Mouse (Mus musculus): ENCODE data around the gene Gm10192.
"Not testable (repeated sequence)": the region's sequence is repeated elsewhere in the genome, so short reads cannot be mapped to it uniquely, and the experiment has no call there.

Gm10192 gene

DNA sequence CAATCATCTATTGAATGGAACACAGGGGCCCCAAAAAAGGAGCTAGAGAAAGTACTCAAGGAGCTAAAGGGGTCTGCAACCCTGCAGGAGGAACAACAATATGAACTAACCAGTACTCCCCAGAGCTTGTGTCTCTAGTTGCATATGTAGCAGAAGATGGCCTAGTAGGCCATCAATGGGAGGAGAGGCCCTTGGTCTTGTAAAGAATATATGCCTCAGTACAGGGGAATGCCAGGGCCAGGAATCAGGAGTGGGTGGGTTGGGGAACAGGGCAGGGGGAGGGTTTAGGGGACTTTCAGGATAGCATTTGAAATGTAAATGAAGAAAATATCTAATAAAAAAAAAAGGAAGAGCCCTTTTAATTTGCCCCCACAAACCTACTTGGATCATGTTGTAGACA lies at the start of gene Gm10192:
TSS of gene Gm10192 (minus strand) at position 101 of the 400 bp plus-strand sequence.
- not testable (repeated sequence) for DNase-seq (ENCODE audit: low read depth)

GRCm38 (mm10) chr4:97230411-97231104 lies 47.6 kb upstream of the Gm10192 start:
- no peak for DNase-seq (ENCODE audit: low read depth)

DNA sequence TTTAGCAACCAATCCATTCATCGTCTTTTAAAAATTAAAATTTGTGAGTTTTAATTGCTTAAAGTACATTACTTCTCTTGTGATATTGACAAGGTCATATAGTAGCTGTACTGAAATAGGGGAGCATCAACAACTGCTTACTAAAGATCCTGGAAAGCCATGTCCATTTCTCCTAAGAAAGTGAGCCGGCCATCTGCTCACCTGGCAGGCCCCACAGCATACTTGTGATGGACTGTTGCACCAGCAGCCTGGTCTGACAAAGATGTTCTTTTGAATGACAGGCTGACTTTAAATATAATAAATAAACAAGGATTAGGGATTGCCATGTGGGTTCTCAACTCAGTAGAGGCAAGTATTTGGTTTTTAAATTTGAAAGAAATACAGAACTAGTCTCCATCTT lies 36.7 kb upstream of the Gm10192 start:
- no peak for DNase-seq (ENCODE audit: low read depth)

DNA sequence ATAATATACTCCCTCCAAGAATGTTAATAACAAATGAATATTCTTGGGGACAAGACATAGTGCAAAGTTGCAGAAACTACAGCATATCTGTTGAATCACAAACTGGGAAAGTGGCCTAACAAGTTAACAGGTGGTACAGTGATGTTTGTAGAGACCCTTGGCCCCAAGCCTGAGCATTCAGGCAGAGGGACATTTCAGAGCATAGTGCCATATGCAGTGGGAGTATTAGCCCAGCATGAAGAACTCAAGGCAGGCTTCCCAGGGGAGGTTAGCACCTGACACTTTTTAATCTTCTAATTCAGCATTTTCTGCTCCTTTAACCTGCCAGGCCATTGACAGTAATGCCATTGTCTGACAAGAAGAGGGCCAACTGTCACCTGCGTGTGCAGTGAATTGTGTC lies 34.9 kb upstream of the Gm10192 start:
- no peak for DNase-seq (ENCODE audit: low read depth)

- DNase-seq (ENCODE audit: low read depth): no peak
Measured at GRCm38 (mm10) chr4:97212514-97212913, 29.5 kb upstream of the Gm10192 start.

DNA sequence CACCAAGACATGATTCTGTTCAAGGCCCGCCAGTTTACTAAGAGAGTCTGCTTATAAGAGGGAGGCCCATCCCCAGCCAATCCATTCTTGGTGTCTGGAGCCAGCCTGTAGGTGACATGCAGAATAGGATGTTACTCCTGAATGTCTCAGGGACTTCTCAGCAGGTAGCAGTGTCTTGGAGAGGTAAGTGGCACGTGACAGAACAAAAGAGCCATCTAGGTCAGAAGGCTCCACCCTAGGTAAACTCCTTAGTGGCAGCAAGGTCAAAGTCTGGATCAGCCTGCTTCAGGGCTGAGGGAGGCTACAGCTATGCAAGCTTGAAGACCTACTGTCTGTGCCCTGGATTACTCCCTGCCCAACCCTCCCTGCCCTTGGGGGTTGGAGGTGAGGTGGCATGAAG lies 20.0 kb upstream of the Gm10192 start:
- not testable (repeated sequence) for DNase-seq (ENCODE audit: low read depth)

DNA sequence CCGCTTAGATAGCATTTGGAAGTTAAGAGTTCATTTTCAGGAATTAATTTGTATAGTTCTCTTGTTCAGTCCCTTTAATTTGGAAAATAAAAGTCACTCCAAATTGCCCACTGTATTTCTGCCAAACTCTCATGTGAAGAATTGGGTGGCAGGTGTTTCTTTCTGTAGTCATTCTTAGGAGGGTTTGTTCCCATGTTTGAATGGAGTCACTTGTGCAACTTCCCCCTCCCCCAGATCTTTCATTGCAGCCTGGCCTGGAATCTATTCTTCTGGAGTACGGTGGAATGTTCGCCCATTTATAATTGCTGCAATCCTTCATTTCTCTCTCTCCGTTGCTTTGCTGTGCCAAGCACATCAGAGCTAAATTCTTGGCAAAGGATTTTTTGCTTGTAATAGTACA lies 10.2 kb upstream of the Gm10192 start:
- no peak for DNase-seq (ENCODE audit: low read depth)

DNA sequence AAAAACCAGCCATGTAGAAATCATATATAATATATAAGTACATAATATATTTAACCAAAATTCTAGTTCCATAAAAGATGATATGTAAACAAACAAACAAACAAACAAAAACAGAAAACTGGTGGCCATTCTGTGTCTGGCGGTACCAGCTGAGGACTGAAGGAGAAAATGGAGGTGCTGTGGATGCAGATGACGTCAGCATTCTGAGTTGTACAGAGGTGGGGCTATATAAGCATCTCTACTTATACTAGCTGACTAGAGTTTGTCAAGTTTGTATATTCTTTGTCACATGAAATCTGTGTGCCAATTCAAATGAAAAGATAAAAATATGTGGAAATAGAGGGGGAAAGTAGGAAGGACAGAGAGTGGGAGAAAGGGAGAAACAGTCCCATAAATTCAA lies 9.6 kb upstream of the Gm10192 start:
- no peak for DNase-seq (ENCODE audit: low read depth)

DNA sequence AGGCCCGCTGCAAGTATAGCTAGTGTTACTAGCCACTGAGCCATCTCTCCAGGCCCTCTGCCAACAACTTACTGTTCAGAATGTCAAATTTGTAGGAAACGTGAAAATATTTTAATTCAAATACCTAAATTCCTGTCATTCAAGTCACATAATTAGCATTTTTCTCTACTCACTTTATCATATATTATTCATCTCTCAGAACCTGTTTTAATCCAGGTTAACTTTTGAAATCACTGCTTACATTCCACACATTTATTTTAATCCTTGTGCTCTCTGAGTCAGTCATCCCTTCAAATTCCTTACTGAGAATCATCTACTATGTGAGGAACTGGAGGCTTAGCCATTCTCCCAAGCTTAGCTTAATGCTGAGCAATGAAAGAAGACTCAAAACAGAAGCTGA lies 2.6 kb downstream of the Gm10192 start:
- no peak for DNase-seq (ENCODE audit: low read depth)

DNA sequence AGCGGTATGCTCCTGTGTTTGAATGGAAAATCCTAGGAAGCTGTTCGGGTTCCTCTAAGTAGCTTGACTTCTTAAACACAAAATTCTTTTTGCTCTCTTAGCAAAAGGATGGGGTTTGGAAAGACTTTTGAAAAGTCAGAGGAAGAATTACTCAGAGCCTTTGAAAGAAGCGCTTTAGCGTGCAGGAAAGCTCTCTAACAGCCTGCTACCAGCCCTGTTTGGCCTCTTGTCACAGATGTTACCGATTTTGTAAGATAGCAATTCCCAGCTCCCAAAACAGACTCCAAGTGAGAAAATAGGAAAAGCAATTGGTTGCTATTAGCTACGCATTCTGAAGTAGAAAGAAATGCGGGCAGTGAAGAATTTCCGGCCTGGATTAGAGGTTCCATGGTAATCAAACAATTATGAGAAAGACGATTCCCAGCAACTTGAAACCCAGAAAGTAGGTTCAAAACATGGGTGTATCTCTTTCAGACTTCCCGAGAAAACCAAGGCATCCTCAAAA lies 26.1 kb downstream of the Gm10192 start:
- no peak for DNase-seq (ENCODE audit: low read depth)

DNA sequence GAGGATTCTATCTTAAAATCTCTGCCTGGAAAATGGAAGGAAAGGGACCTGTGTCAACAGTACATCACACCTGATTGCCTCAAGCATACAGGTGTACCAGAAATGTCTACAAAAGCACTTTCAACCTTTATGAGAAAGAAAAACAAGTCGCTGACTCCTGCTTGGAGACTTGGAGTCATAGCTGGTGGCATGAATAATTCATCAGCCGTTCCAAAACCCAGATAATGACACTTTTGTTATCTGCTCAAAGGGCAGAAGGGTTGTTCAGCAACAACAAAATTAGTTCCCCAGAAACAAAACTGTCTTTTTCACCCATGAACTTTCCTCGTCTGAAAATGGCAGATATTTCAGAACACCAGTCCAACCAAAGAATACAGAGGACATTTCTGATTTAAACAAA lies 26.9 kb downstream of the Gm10192 start:
- DNase-seq (ENCODE audit: low read depth): no peak

DNA sequence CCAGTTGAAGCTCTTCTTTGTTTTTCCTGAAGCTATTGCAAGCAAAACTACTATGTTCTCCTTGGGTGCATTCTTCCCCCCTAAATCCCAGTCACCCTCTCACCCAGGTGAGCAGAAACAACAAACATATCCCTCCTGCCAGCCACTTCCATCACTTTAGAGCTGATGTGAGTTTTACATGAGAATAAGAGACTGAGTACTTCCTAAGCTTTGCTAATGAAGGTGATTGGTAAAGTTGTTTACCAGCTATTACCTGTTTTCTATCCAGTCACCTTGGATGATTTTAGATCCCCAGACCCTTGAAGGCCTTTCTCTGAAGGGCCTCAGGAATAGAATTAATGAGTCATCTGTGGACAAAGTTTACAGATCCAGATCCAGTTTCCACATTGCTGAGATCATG lies 29.4 kb downstream of the Gm10192 start:
- DNase-seq (ENCODE audit: low read depth): no peak

DNA sequence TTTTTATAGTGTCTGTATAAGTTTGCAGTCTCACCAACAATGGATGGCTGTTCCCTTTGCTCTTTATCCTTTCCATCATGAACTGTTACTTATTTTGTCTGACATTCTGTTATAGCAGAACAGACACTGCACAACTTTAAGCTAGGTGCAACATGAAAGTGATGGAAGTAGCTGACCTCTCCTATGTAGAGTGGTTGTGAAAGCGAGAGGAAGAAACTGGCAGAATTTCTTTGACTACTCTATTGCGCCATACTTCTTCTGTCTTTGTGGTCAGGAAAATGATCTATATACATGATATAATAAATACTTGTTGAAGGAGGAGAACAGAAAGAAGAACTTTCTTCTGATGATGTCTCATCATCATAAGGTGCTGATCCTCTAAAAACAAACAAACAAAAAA lies 40.5 kb downstream of the Gm10192 start:
- DNase-seq (ENCODE audit: low read depth): no peak
